Mouse (Mus musculus) limb, embryonic 12.5 days (tissue): Measurements from ENCODE around the gene Dhx8. TPM values are rescaled to one million over a fixed set of nuclear protein-coding genes. Genes with fewer than 3 reads are reported as not detected.

Experiments used
- ATAC-seq: fragments of 200-750 bp; cut with Nextera tagmentation; 2 replicates; pipeline ENCODE4 v1.8.0; 2017; ENCODE audit warnings: low read depth, moderate TSS enrichment; ENCODE audit not compliant: insufficient number of reproducible peaks, insufficient read depth, low FRiP score, low TSS enrichment
- H3K27ac ChIP-seq: fragments of 300-500 bp; sonication (generic); 2 replicates; pipeline ENCODE4 v1.5.1; 2016; ENCODE audit warnings: mild to moderate bottlenecking, moderate library complexity
- H3K27me3 ChIP-seq: fragments of 300-500 bp; sonication (generic); 2 replicates; pipeline ENCODE4 v1.6.1; 2016; ENCODE audit warnings: mild to moderate bottlenecking, moderate library complexity
- H3K36me3 ChIP-seq: fragments of 300-500 bp; sonication (generic); 2 replicates; pipeline ENCODE4 v1.6.1; 2016; ENCODE audit warnings: mild to moderate bottlenecking, moderate library complexity
- H3K4me1 ChIP-seq: fragments of 300-500 bp; sonication (generic); replicated peaks from 2 replicates; pipeline ENCODE4 v1.6.1; 2016
- H3K4me2 ChIP-seq: fragments of 300-500 bp; sonication (generic); 2 replicates; pipeline ENCODE4 v1.6.1; 2016; ENCODE audit warnings: mild to moderate bottlenecking, moderate library complexity
- H3K4me3 ChIP-seq: fragments of 300-500 bp; sonication (generic); replicated peaks from 2 replicates; pipeline ENCODE4 v1.5.1; 2016; ENCODE audit warnings: mild to moderate bottlenecking
- H3K9ac ChIP-seq: fragments of 300-500 bp; sonication (generic); replicated peaks from 2 replicates; pipeline ENCODE4 v1.6.1; 2016; ENCODE audit warnings: mild to moderate bottlenecking, moderate library complexity
- H3K9me3 ChIP-seq: fragments of 300-500 bp; sonication (generic); 2 replicates; pipeline ENCODE4 v1.6.1; 2016; ENCODE audit warnings: mild to moderate bottlenecking, moderate library complexity
- WGBS: fragments of 180-500 bp; shearing (Covaris S2); methylation state at CpG from one replicate; pipeline ENCODE4 v1.1.7; 2016; 5-methylcytosine and 5-hydroxymethylcytosine counted together
- polyA plus RNA-seq: library from polyadenylated mRNA; unstranded; fragments of >200 nt; fragmentation: Nextera tagmentation; extraction: Ambion mirVana; gene quantifications from 2 replicates; pipeline ENCODE4 v1.2.1, GENCODE M21; 2016

Gene Dhx8
- polyA plus RNA-seq, 1 experiment from 2014 or later: 53.8 TPM

- H3K36me3 ChIP-seq: no peaks in the 10 kb centered on the region
- H3K9me3 ChIP-seq: no peaks in the 10 kb centered on the region
- WGBS: 22% methylated on average over 9 of the region's 9 CpGs
- H3K4me1 ChIP-seq: peaks cover 23% of the 10 kb centered on the region
- H3K27me3 ChIP-seq: peaks cover 46% of the 10 kb centered on the region
- H3K27ac ChIP-seq: peak overlapping the region; percentile 84; the same call in 1 of the 2 replicates
- H3K4me2 ChIP-seq: peak overlapping the region; percentile 98
- ATAC-seq: no peak
- H3K4me3 ChIP-seq: peak overlapping the region; percentile 60
- H3K9ac ChIP-seq: peak overlapping the region; percentile 73; the same call in 1 of the 2 replicates
These were observed 50.9 kb downstream of the Dhx8 start for GRCm38 (mm10) chr11:101783584-101783983.

GRCm38 (mm10) chr11:101784072-101784471 is 51.4 kb downstream of the Dhx8 start:
- H3K4me1 ChIP-seq: peaks cover 23% of the 10 kb centered on the region
- no peaks in the 10 kb centered on the region for H3K36me3 ChIP-seq
- peak overlapping the region; percentile 73 for H3K9ac ChIP-seq
- peaks cover 46% of the 10 kb centered on the region for H3K27me3 ChIP-seq
- under 1% methylated on average over 19 of the region's 19 CpGs for WGBS
- peak overlapping the region; percentile 98 for H3K4me2 ChIP-seq
- no peak for ATAC-seq
- peak overlapping the region; percentile 84 for H3K27ac ChIP-seq
- H3K4me3 ChIP-seq: peak overlapping the region; percentile 60
- H3K9me3 ChIP-seq: no peaks in the 10 kb centered on the region

- H3K9ac ChIP-seq: peak overlapping the region; percentile 73
- H3K36me3 ChIP-seq: no peaks in the 10 kb centered on the region
- peak; percentile 49 for ATAC-seq
- under 1% methylated on average over 65 of the region's 67 CpGs for WGBS
- peaks cover 46% of the 10 kb centered on the region for H3K27me3 ChIP-seq
- no peaks in the 10 kb centered on the region for H3K9me3 ChIP-seq
- peaks cover 23% of the 10 kb centered on the region for H3K4me1 ChIP-seq
- peak overlapping the region; percentile 84 for H3K27ac ChIP-seq
- H3K4me2 ChIP-seq: peak overlapping the region; percentile 98
- H3K4me3 ChIP-seq: peak overlapping the region; percentile 60
These were observed 51.9 kb downstream of the Dhx8 start for GRCm38 (mm10) chr11:101784488-101785142.

GRCm38 (mm10) chr11:101785143-101785851 is 52.6 kb downstream of the Dhx8 start, which contains the start of gene Etv4:
Gene Etv4 (minus strand): TSS chr11:101785371.
- ATAC-seq: peak; percentile 88
- peaks cover 46% of the 10 kb centered on the region for H3K27me3 ChIP-seq
- H3K9me3 ChIP-seq: no peaks in the 10 kb centered on the region
- H3K27ac ChIP-seq: peak within 1 kb of the TSS; percentile 84
- peak within 1 kb of the TSS; percentile 98 for H3K4me2 ChIP-seq
- under 1% methylated on average over 35 of the region's 35 CpGs for WGBS
- H3K36me3 ChIP-seq: no peaks in the 10 kb centered on the region
- peak within 1 kb of the TSS; percentile 73 for H3K9ac ChIP-seq
- peaks cover 25% of the 10 kb centered on the region for H3K4me1 ChIP-seq
- peak within 1 kb of the TSS; percentile 60 for H3K4me3 ChIP-seq

- ATAC-seq: no peak
- Histone ChIP-seq H3K4me1 (peaks cover 30% of the 10 kb centered on the region), H3K36me3 (no peaks in the 10 kb centered on the region)
These were observed 53.1 kb downstream of the Dhx8 start for GRCm38 (mm10) chr11:101785852-101786205.

GRCm38 (mm10) chr11:101786651-101787050 is 53.9 kb downstream of the Dhx8 start:
- Histone ChIP-seq H3K27me3 (peaks cover 46% of the 10 kb centered on the region), H3K4me1 (peaks cover 38% of the 10 kb centered on the region)

More at GRCm38 (mm10) chr11:101785852-101786205, 53.1 kb downstream of the Dhx8 start:
- WGBS: 11% methylated on average over 7 of the region's 7 CpGs
- peak overlapping the region; percentile 98 for H3K4me2 ChIP-seq
- H3K27me3 ChIP-seq: peaks cover 46% of the 10 kb centered on the region
- no peaks in the 10 kb centered on the region for H3K9me3 ChIP-seq
- peak overlapping the region; percentile 25; the same call in 1 of the 2 replicates for H3K27ac ChIP-seq
- 0 out of 2 replicates have a peak overlapping the region, but pooled peaks have one; percentile 12 for H3K9ac ChIP-seq
- H3K4me3 ChIP-seq: peak overlapping the region; percentile 60

GRCm38 (mm10) chr11:101787432-101787831 is 54.7 kb downstream of the Dhx8 start:
- no peak for ATAC-seq
- H3K27ac ChIP-seq: no peak overlapping the region
- no peaks in the 10 kb centered on the region for H3K36me3 ChIP-seq
- WGBS: 89% methylated on average over 1 of the region's 1 CpGs
- H3K9me3 ChIP-seq: no peaks in the 10 kb centered on the region
- no peak overlapping the region for H3K4me3 ChIP-seq
- H3K9ac ChIP-seq: no peak overlapping the region
- no peak overlapping the region for H3K4me2 ChIP-seq
- H3K4me1 ChIP-seq: peaks cover 41% of the 10 kb centered on the region
- peaks cover 41% of the 10 kb centered on the region for H3K27me3 ChIP-seq

More at GRCm38 (mm10) chr11:101786651-101787050, 53.9 kb downstream of the Dhx8 start:
- Histone ChIP-seq H3K27ac (no peak overlapping the region), H3K4me2 (no peak overlapping the region), H3K9me3 (no peaks in the 10 kb centered on the region), H3K36me3 (no peaks in the 10 kb centered on the region), H3K4me3 (no peak overlapping the region), H3K9ac (no peak overlapping the region)
- ATAC-seq: no peak
- WGBS: 61% methylated on average over 7 of the region's 7 CpGs

GRCm38 (mm10) chr11:101790811-101791526 is 58.2 kb downstream of the Dhx8 start:
- WGBS: 34% methylated on average over 19 of the region's 19 CpGs
- 0 out of 2 replicates have a peak, but pooled peaks have one; percentile 20 for ATAC-seq
- peaks cover 20% of the 10 kb centered on the region for H3K4me1 ChIP-seq

GRCm38 (mm10) chr11:101797355-101797754 is 64.6 kb downstream of the Dhx8 start:
- no peaks in the 10 kb centered on the region for H3K9me3 ChIP-seq
- no peak overlapping the region for H3K9ac ChIP-seq
- no peak overlapping the region for H3K4me2 ChIP-seq
- H3K4me1 ChIP-seq: peaks cover 13% of the 10 kb centered on the region
- H3K27me3 ChIP-seq: peaks cover 5% of the 10 kb centered on the region
- no peak overlapping the region for H3K4me3 ChIP-seq
- no peaks in the 10 kb centered on the region for H3K36me3 ChIP-seq
- H3K27ac ChIP-seq: no peak overlapping the region
- no peak for ATAC-seq
- WGBS: 73% methylated on average over 2 of the region's 2 CpGs

More at GRCm38 (mm10) chr11:101790811-101791526, 58.2 kb downstream of the Dhx8 start:
- Histone ChIP-seq H3K27me3 (peaks cover 16% of the 10 kb centered on the region), H3K9me3 (no peaks in the 10 kb centered on the region), H3K9ac (no peak overlapping the region), H3K27ac (0 out of 2 replicates have a peak overlapping the region, but pooled peaks have one; percentile 5), H3K4me2 (peak overlapping the region; percentile 33), H3K36me3 (no peaks in the 10 kb centered on the region), H3K4me3 (no peak overlapping the region)

- Histone ChIP-seq H3K27me3 (peaks cover 5% of the 10 kb centered on the region), H3K27ac (no peak overlapping the region), H3K9me3 (no peaks in the 10 kb centered on the region), H3K4me3 (no peak overlapping the region), H3K36me3 (no peaks in the 10 kb centered on the region), H3K4me1 (peaks cover 14% of the 10 kb centered on the region), H3K9ac (no peak overlapping the region), H3K4me2 (no peak overlapping the region)
- ATAC-seq: no peak
- 35% methylated on average over 8 of the region's 8 CpGs for WGBS
These were observed 65.4 kb downstream of the Dhx8 start for GRCm38 (mm10) chr11:101798083-101798482.

- ATAC-seq: no peak
- H3K36me3 ChIP-seq: no peaks in the 10 kb centered on the region
- H3K4me3 ChIP-seq: no peak overlapping the region
- peaks cover 5% of the 10 kb centered on the region for H3K27me3 ChIP-seq
- H3K9ac ChIP-seq: no peak overlapping the region
- under 1% methylated on average over 5 of the region's 5 CpGs for whole genome bisulfite sequencing
- H3K4me2 ChIP-seq: peak overlapping the region; percentile 50
- 0 out of 2 replicates have a peak, but pooled peaks cover 3% of the 10 kb centered on the region for H3K9me3 ChIP-seq
- no peak overlapping the region for H3K27ac ChIP-seq
- H3K4me1 ChIP-seq: peaks cover 14% of the 10 kb centered on the region
These were observed 68.7 kb downstream of the Dhx8 start for GRCm38 (mm10) chr11:101801386-101801785.
